ENCODE assay signal across 8 mouse cellular contexts in the genomic region with DNA sequence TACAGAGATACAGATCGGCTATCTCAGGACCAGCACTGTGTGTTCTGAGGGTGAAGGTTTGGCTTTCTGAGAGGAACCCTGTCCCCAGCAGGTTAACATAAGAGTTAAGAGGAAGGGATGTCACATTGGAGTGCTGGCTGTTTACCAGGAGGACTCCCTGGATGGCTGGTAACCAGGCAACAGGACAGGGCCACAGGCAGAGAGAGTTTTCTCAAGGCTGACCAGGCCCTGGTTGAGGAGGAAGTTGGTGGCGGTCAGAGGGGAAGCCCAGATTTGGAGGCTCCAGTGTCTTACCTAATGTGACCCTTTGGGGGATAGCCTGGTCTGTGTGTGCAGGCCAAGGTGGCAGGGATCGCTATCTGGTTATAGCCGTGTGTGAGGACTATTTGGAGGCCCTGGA. TPM values are rescaled to one million over a fixed set of nuclear protein-coding genes. Genes with fewer than 3 reads are reported as not detected.
DNase-seq lines count a peak whose midpoint lies in the region; ATAC-seq and TF ChIP-seq lines count a peak whose summit lies in the region.

No protein-coding gene starts in this region.

- no peak for TF ChIP-seq CTCF in intestine, postnatal 0 days (IDR thresholded peaks at IDR 0.05; ENCODE audit: low read depth)
- TF ChIP-seq CTCF in heart, adult 2 months (IDR thresholded peaks at IDR 0.05): no peak

- TF ChIP-seq POLR2A in heart, adult 2 months (IDR thresholded peaks at IDR 0.05; ENCODE audit: insufficient read depth, low read depth, low read length): no peak

- no peak for ATAC-seq in intestine, embryonic 14.5 days (replicated peaks; ENCODE audit: low FRiP score, low TSS enrichment, low read depth)
- ATAC-seq in intestine, postnatal 0 days: no peak
- ATAC-seq in kidney, embryonic 15.5 days (replicated peaks; ENCODE audit: low FRiP score): no peak
- peak; percentile 20; the same call in 1 of the 2 replicates for ATAC-seq in megakaryocyte progenitor cell, adult 5-6 weeks (replicated peaks; ENCODE audit: poor library complexity)

- WGBS in intestine, embryonic 14.5 days: 78% methylated on average over 4 of the region's 4 CpGs
- WGBS in intestine, postnatal 0 days: 71% methylated on average over 4 of the region's 4 CpGs
- WGBS in heart, adult 2 months: 13% methylated on average over 4 of the region's 4 CpGs
- WGBS in kidney, embryonic 15.5 days: 65% methylated on average over 4 of the region's 4 CpGs

- peaks cover 25% of the 10 kb centered on the region for H3K36me3 ChIP-seq in intestine, embryonic 14.5 days (ENCODE audit: control insufficient read depth, insufficient read depth, low read length)
- H3K36me3 ChIP-seq in intestine, postnatal 0 days (ENCODE audit: control insufficient read depth, insufficient read depth): peaks cover 8% of the 10 kb centered on the region; the same call in 1 of the 2 replicates
- peaks cover 3% of the 10 kb centered on the region; the same call in 1 of the 2 replicates for H3K36me3 ChIP-seq in heart, adult 2 months (ENCODE audit: control insufficient read depth, insufficient read depth, low read length)
- peaks cover 35% of the 10 kb centered on the region for H3K36me3 ChIP-seq in kidney, embryonic 15.5 days

- H3K9ac ChIP-seq in intestine, embryonic 14.5 days (ENCODE audit: low read length): no peak overlapping the region
- no peak overlapping the region for H3K9ac ChIP-seq in intestine, postnatal 0 days (ENCODE audit: low read depth, low read length)
- peak overlapping the region; percentile 40; the same call in 1 of the 2 replicates for H3K9ac ChIP-seq in heart, adult 2 months (ENCODE audit: low read depth, low read length)
- H3K9ac ChIP-seq in kidney, embryonic 15.5 days: no peak overlapping the region

- no peak overlapping the region for H3K27ac ChIP-seq in intestine, embryonic 14.5 days (ENCODE audit: low read depth)
- no peak overlapping the region for H3K27ac ChIP-seq in intestine, postnatal 0 days (ENCODE audit: low read depth, low read length)
- H3K27ac ChIP-seq in heart, adult 2 months: peak overlapping the region; percentile 89
- peak overlapping the region; percentile 79 for H3K27ac ChIP-seq in kidney, embryonic 15.5 days

- H3K9me3 ChIP-seq in intestine, embryonic 14.5 days (ENCODE audit: control insufficient read depth, low read length): no peaks in the 10 kb centered on the region
- H3K9me3 ChIP-seq in intestine, postnatal 0 days (ENCODE audit: control insufficient read depth): no peaks in the 10 kb centered on the region
- H3K9me3 ChIP-seq in kidney, embryonic 15.5 days (replicated peaks): no peaks in the 10 kb centered on the region

- no peak for DNase-seq in intestine, embryonic 14.5 days (ENCODE audit: low spot score)
- peak; percentile 73 to 79 for DNase-seq in adrenal gland, postnatal 36 days
- peak; percentile 59 to 73 for DNase-seq in heart, adult 2 months
- no peak for DNase-seq in urinary bladder, adult 18-20 months (ENCODE audit: low spot score in 2 of 2)
- no peak for DNase-seq in thymus, postnatal 36 days

- peaks cover 37% of the 10 kb centered on the region for H3K4me1 ChIP-seq in intestine, embryonic 14.5 days (replicated peaks; ENCODE audit: control insufficient read depth, insufficient read depth, low read length)
- no peaks in the 10 kb centered on the region for H3K4me1 ChIP-seq in intestine, postnatal 0 days (replicated peaks; ENCODE audit: control insufficient read depth, insufficient read depth, low read length)
- peaks cover 32% of the 10 kb centered on the region for H3K4me1 ChIP-seq in heart, adult 2 months (ENCODE audit: control insufficient read depth, insufficient read depth, low read length)
- H3K4me1 ChIP-seq in kidney, embryonic 15.5 days: peaks cover 61% of the 10 kb centered on the region

- intact Hi-C loops in heart, adult 2 months (cut with DNase I): loop anchor here (2.0 kb wide), 1 partner anchor 14 kb away; no protein-coding TSS in a partner anchor

- 0 out of 2 replicates have a peak, but pooled peaks have one; percentile 42 for TF ChIP-seq EP300 in heart, adult 2 months (IDR thresholded peaks at IDR 0.05; ENCODE audit: insufficient read depth, low read depth, low read length)

- peak overlapping the region; percentile 69 for H3K4me2 ChIP-seq in intestine, embryonic 14.5 days (ENCODE audit: low read length)
- H3K4me2 ChIP-seq in intestine, postnatal 0 days (replicated peaks; ENCODE audit: low read depth): no peak overlapping the region; the same call in 1 of the 2 replicates
- H3K4me2 ChIP-seq in kidney, embryonic 15.5 days: peak overlapping the region; percentile 76

- no peak overlapping the region for H3K4me3 ChIP-seq in intestine, embryonic 14.5 days (ENCODE audit: low read depth, low read length)
- H3K4me3 ChIP-seq in intestine, postnatal 0 days (ENCODE audit: low read depth, low read length): no peak overlapping the region
- peak overlapping the region; percentile 95 for H3K4me3 ChIP-seq in heart, adult 2 months
- H3K4me3 ChIP-seq in kidney, embryonic 15.5 days (replicated peaks): peak overlapping the region; percentile 55; the same call in 1 of the 2 replicates

- no peaks in the 10 kb centered on the region for H3K27me3 ChIP-seq in intestine, embryonic 14.5 days (replicated peaks; ENCODE audit: control insufficient read depth, insufficient read depth, low read length)
- H3K27me3 ChIP-seq in intestine, postnatal 0 days (replicated peaks; ENCODE audit: control insufficient read depth, insufficient read depth, low read length): no peaks in the 10 kb centered on the region
- H3K27me3 ChIP-seq in heart, adult 2 months (ENCODE audit: control insufficient read depth, insufficient read depth, low read length): no peaks in the 10 kb centered on the region
- no peaks in the 10 kb centered on the region for H3K27me3 ChIP-seq in kidney, embryonic 15.5 days

- H3K79me2 ChIP-seq in heart, adult 2 months (replicated peaks; ENCODE audit: control insufficient read depth, insufficient read depth, low read length): peaks cover 2% of the 10 kb centered on the region

RNA-seq across cellular contexts. Expression of a gene that starts 1.8 kb away (rescaled TPM):
- polyA plus RNA-seq in intestine, embryonic 14.5 days (2014; fragmentation: Nextera tagmentation; extraction: Ambion mirVana): 6.7 and 7.6 TPM in 2 replicates
- 3.2 and 3.9 TPM in 2 replicates for polyA plus RNA-seq in intestine, postnatal 0 days (2015; fragmentation: Nextera tagmentation; extraction: Ambion mirVana)
- total RNA-seq in adrenal gland, postnatal 36 days (2021): 10 to 100 TPM; 18.4 to 21.8 TPM
- 1 to 10 TPM; 5.7 to 7.0 TPM for total RNA-seq in heart, adult 2 months (2021)
- polyA plus RNA-seq in heart, adult 2 months (2012; rRNA removed): 19.7 and 21.8 TPM in 2 replicates
- polyA plus RNA-seq in kidney, embryonic 15.5 days (2015; fragmentation: Nextera tagmentation; extraction: Ambion mirVana): 9.6 and 10.4 TPM in 2 replicates
- total RNA-seq in megakaryocyte progenitor cell, adult 5-6 weeks (2015): 14.3 and 18.1 TPM in 2 replicates
- 14.2 and 15.7 TPM in 2 replicates for total RNA-seq in megakaryocyte progenitor cell, adult 5-6 weeks (2017)

RNA-seq across cellular contexts. Expression of a gene that starts 15.1 kb away (rescaled TPM):
- 72.1 and 75.2 TPM in 2 replicates for polyA plus RNA-seq in intestine, embryonic 14.5 days (2014; fragmentation: Nextera tagmentation; extraction: Ambion mirVana)
- 21.9 and 22.6 TPM in 2 replicates for polyA plus RNA-seq in intestine, postnatal 0 days (2015; fragmentation: Nextera tagmentation; extraction: Ambion mirVana)
- total RNA-seq in adrenal gland, postnatal 36 days (2021): 10 to 100 TPM; 39.5 to 64.3 TPM
- total RNA-seq in heart, adult 2 months (2021): 10 to 100 TPM; 18.9 to 20.3 TPM
- 8.3 and 13.6 TPM in 2 replicates for polyA plus RNA-seq in heart, adult 2 months (2012; rRNA removed)
- 65.0 and 69.0 TPM in 2 replicates for polyA plus RNA-seq in kidney, embryonic 15.5 days (2015; fragmentation: Nextera tagmentation; extraction: Ambion mirVana)
- total RNA-seq in megakaryocyte progenitor cell, adult 5-6 weeks (2015): 42.8 and 43.7 TPM in 2 replicates
- total RNA-seq in megakaryocyte progenitor cell, adult 5-6 weeks (2017): 82.3 and 83.8 TPM in 2 replicates

RNA-seq across cellular contexts. Expression of a gene that starts 19.5 kb away (rescaled TPM):
- polyA plus RNA-seq in intestine, embryonic 14.5 days (2014; fragmentation: Nextera tagmentation; extraction: Ambion mirVana): 2,406 and 2,408 TPM in 2 replicates
- polyA plus RNA-seq in intestine, postnatal 0 days (2015; fragmentation: Nextera tagmentation; extraction: Ambion mirVana): 1,338 and 1,629 TPM in 2 replicates
- 1,000 to 10,000 TPM; 2,066 to 3,178 TPM for total RNA-seq in adrenal gland, postnatal 36 days (2021)
- total RNA-seq in heart, adult 2 months (2021): 1,000 to 10,000 TPM; 4,018 to 4,312 TPM
- 7,726 and 8,318 TPM in 2 replicates for polyA plus RNA-seq in heart, adult 2 months (2012; rRNA removed)
- 2,116 and 2,124 TPM in 2 replicates for polyA plus RNA-seq in kidney, embryonic 15.5 days (2015; fragmentation: Nextera tagmentation; extraction: Ambion mirVana)
- total RNA-seq in megakaryocyte progenitor cell, adult 5-6 weeks (2015): 3,979 and 4,068 TPM in 2 replicates
- total RNA-seq in megakaryocyte progenitor cell, adult 5-6 weeks (2017): 1,418 and 1,569 TPM in 2 replicates

RNA-seq across cellular contexts. Expression of a gene that starts 44.7 kb away (rescaled TPM):
- polyA plus RNA-seq in intestine, embryonic 14.5 days (2014; fragmentation: Nextera tagmentation; extraction: Ambion mirVana): 109 and 129 TPM in 2 replicates
- polyA plus RNA-seq in intestine, postnatal 0 days (2015; fragmentation: Nextera tagmentation; extraction: Ambion mirVana): 17.9 and 19.0 TPM in 2 replicates
- 10 to 100 TPM; 18.5 to 25.6 TPM for total RNA-seq in adrenal gland, postnatal 36 days (2021)
- 10 to 100 TPM; 17.6 TPM for total RNA-seq in heart, adult 2 months (2021)
- 34.0 and 40.2 TPM in 2 replicates for polyA plus RNA-seq in heart, adult 2 months (2012; rRNA removed)
- polyA plus RNA-seq in kidney, embryonic 15.5 days (2015; fragmentation: Nextera tagmentation; extraction: Ambion mirVana): 141 and 151 TPM in 2 replicates
- 205 and 228 TPM in 2 replicates for total RNA-seq in megakaryocyte progenitor cell, adult 5-6 weeks (2015)
- total RNA-seq in megakaryocyte progenitor cell, adult 5-6 weeks (2017): 207 and 256 TPM in 2 replicates

RNA-seq across cellular contexts. Expression of a gene that starts 44.8 kb away (rescaled TPM):
- 217 and 221 TPM in 2 replicates for polyA plus RNA-seq in intestine, embryonic 14.5 days (2014; fragmentation: Nextera tagmentation; extraction: Ambion mirVana)
- polyA plus RNA-seq in intestine, postnatal 0 days (2015; fragmentation: Nextera tagmentation; extraction: Ambion mirVana): 270 and 282 TPM in 2 replicates
- total RNA-seq in adrenal gland, postnatal 36 days (2021): 100 to 1,000 TPM; 176 to 205 TPM
- total RNA-seq in heart, adult 2 months (2021): 100 to 1,000 TPM; 303 to 343 TPM
- polyA plus RNA-seq in heart, adult 2 months (2012; rRNA removed): 166 and 170 TPM in 2 replicates
- polyA plus RNA-seq in kidney, embryonic 15.5 days (2015; fragmentation: Nextera tagmentation; extraction: Ambion mirVana): 220 and 238 TPM in 2 replicates
- 144 and 171 TPM in 2 replicates for total RNA-seq in megakaryocyte progenitor cell, adult 5-6 weeks (2015)
- 128 and 156 TPM in 2 replicates for total RNA-seq in megakaryocyte progenitor cell, adult 5-6 weeks (2017)

Comparison
In these comparisons a context has a peak if more than half of its experiments do, and no peak if none do; other contexts are left out.
1. DNase-seq: peak in adrenal gland, postnatal 36 days (2 of 2) and heart, adult 2 months (2 of 2); none in intestine, embryonic 14.5 days (single experiment), urinary bladder, adult 18-20 months (0 of 2) and thymus, postnatal 36 days (0 of 2).
2. H3K27ac ChIP-seq: peak in heart, adult 2 months (single experiment) and kidney, embryonic 15.5 days (single experiment); none in intestine, embryonic 14.5 days (single experiment) and intestine, postnatal 0 days (single experiment).
3. H3K4me3 ChIP-seq: peak in heart, adult 2 months (single experiment) and kidney, embryonic 15.5 days (single experiment); none in intestine, embryonic 14.5 days (single experiment) and intestine, postnatal 0 days (single experiment).